Mouse (Mus musculus) megakaryocyte, embryonic 14.5 days (primary cell): ENCODE measurements around the gene Gtf2ird1. TPM values are rescaled to one million over a fixed set of nuclear protein-coding genes. Genes with fewer than 3 reads are reported as not detected.
"Not testable (repeated sequence)": the region's sequence is repeated elsewhere in the genome, so short reads cannot be mapped to it uniquely, and the experiment has no call there.

Experiments
- H3K27me3 ChIP-seq: replicated peaks from 2 replicates; pipeline ENCODE3; 2012; ENCODE audit warnings: inconsistent platforms
- H3K36me3 ChIP-seq: replicated peaks from 2 replicates; pipeline ENCODE3; 2012; ENCODE audit warnings: low read length, inconsistent platforms, mixed read lengths
- H3K4me1 ChIP-seq: 2 replicates; pipeline ENCODE4 v1.6.1; 2012; ENCODE audit warnings: inconsistent platforms
- H3K4me3 ChIP-seq: replicated peaks from 2 replicates; pipeline ENCODE3; 2012; ENCODE audit warnings: moderate library complexity, mild to moderate bottlenecking, inconsistent platforms
- H3K9me3 ChIP-seq: 2 replicates; pipeline ENCODE4 v1.6.1; 2012; ENCODE audit warnings: inconsistent platforms
- FLI1 ChIP-seq: IDR thresholded peaks from 2 replicates; pipeline ENCODE4 v1.6.1; 2012; ENCODE audit warnings: low read length, inconsistent platforms, mixed read lengths
- GATA1 ChIP-seq: IDR thresholded peaks from 3 replicates; pipeline ENCODE4 v1.6.1; 2012; ENCODE audit warnings: mixed read lengths, low read length, inconsistent platforms, borderline replicate concordance
- polyA plus RNA-seq: library from polyadenylated mRNA; stranded (reverse); fragments of >175 nt; gene quantifications from 2 replicates; pipeline ENCODE4 v1.2.3, GENCODE M21; 2012; ENCODE audit warnings: low replicate concordance; ENCODE audit not compliant: insufficient read depth

The Gtf2ird1 gene
- polyA plus RNA-seq, 1 experiment, result 32.1 TPM

DNA sequence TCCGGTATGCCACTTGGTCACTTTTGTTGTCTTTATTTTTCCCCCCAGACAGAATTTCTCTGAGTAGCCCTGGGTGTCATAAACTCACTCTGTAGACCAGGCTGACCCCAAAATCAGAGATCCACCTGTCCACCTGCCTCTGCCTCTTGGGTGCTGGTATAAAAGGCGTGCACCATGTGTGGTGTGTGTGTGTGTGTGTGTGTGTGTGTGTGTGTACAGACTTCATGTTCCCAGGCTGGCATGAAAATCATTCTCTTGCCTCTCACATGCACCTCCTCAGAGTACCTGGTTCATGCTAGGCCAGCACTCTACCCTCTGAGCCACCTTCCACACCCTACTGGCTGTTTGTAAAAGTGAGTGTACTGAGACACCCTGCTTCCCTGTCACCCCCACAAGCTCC lies 5.8 kb upstream of the Gtf2ird1 start:
- TF ChIP-seq FLI1 (no peak), GATA1 (no peak)
- Histone ChIP-seq H3K4me1 (peaks cover 13% of the 10 kb centered on the region), H3K36me3 (no peaks in the 10 kb centered on the region), H3K4me3 (no peak overlapping the region), H3K27me3 (peaks cover 11% of the 10 kb centered on the region), H3K9me3 (no peaks in the 10 kb centered on the region)

DNA sequence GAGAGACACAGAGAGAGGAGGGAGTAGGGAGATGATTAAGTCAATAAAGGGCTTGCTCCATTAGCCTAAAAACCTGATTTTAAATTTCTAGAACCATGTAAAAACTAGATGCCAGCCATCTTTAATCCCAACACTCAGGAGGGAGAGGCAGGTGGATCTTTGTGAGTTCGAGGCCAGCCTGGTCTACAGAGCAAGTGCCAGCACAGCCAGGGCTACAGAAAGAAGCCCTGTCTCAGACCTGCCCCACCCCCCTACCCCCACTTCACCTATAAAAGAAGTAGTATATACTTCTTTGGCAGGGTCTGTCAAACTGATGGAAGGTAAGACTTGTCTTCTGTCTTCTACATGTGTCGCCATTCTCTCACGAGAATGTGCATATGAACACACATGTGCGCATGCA lies 4.0 kb upstream of the Gtf2ird1 start:
- Histone ChIP-seq H3K27me3 (peaks cover 11% of the 10 kb centered on the region), H3K36me3 (no peaks in the 10 kb centered on the region), H3K4me1 (peaks cover 16% of the 10 kb centered on the region), H3K9me3 (no peaks in the 10 kb centered on the region), H3K4me3 (no peak overlapping the region)
- no peak for TF ChIP-seq FLI1
- TF ChIP-seq GATA1, result no peak

DNA sequence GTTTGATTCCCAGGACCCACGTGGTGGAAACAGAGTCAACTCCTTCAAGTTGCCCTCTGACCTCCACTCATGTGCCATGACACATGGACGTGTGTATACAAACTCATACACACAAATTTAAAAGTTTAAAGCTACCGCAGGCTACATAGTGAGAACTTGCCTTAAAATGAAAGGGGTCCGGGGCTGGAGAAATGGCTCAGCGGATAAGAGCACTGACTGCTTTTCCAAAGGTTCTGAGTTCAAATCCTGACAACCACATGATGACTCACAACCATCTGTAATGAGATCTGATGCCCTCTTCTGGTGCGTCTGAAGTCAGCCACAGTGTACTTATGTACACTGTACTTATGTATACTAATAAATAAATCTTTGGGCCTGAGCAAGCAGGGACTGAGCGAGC lies 2.6 kb upstream of the Gtf2ird1 start:
- TF ChIP-seq GATA1 (no peak), FLI1 (no peak)
- H3K36me3 ChIP-seq, result no peaks in the 10 kb centered on the region
- H3K9me3 ChIP-seq, result no peaks in the 10 kb centered on the region
- H3K4me3 ChIP-seq, result no peak overlapping the region
- H3K27me3 ChIP-seq, result peaks cover 11% of the 10 kb centered on the region
- H3K4me1 ChIP-seq, result peaks cover 31% of the 10 kb centered on the region

DNA sequence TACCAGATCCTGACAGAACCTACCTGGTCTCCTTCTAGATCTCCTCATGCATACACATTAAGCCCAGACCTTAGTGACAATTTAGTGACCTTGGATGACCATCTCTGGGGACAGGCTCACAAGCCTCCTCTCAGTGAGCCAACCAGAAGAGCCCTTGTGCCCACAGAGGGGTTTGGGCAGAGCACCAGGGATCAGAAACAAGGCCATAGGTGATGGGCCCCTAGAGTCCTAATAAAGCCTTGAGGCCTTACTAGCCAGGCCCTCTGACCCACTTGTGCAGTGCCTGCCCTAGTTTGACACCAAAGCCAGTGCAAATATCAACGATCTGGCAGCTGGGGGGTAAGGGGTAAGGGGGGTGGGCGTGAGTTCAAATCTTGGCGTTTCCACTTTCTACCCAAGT lies 1.9 kb upstream of the Gtf2ird1 start:
- TF ChIP-seq GATA1, result no peak
- TF ChIP-seq FLI1, result no peak
- Histone ChIP-seq H3K36me3 (no peaks in the 10 kb centered on the region), H3K9me3 (no peaks in the 10 kb centered on the region), H3K27me3 (peaks cover 11% of the 10 kb centered on the region), H3K4me3 (no peak overlapping the region), H3K4me1 (peaks cover 32% of the 10 kb centered on the region)

DNA sequence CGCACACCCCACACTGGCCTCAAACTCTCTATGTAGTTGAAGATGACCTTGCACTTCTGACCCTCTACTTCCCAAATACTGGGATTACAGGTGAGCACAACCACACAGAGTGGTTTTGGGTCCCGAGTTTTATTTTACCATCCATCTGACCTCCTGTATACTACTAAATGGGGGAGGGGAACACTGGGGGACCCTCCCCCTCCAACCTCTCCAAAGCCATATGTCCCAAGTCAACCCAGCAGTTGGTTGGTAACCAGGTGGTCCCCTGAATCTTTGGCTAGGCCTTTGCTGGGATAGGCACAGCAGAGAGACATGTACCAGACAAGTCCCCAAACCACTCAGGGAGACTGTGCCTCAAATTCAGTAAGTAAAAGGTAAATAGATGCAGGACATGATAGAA lies 855 bp upstream of the Gtf2ird1 start:
- TF ChIP-seq GATA1, result no peak
- no peak for TF ChIP-seq FLI1

DNA sequence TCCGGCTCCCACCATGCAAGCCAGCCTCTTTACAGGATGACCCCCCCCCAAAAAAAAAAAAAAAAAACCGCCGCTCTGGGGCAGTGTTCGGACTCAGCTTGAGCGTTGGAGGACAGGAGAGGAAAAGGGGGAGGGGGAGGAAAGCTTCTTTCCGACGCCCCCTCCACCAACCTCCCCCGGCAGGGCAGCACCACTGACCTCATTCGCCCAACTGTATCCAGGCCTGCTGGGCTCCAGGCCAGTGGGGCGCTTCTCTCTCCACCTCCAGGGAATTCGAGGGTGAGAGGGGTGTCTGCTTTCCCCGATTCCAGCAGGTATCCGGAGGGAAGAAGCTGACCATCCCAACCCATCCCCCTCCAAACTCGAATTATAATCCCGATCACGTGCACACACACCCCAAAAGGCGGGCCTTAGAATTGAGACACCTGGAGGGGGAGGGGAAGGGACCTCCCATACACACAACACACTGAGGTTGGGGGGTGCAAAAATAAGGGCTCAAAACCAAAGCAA lies 547 bp downstream of the Gtf2ird1 start:
- no peak for TF ChIP-seq GATA1
- TF ChIP-seq FLI1, result no peak
- H3K27me3 ChIP-seq, result peaks cover 4% of the 10 kb centered on the region
- peaks cover 32% of the 10 kb centered on the region for H3K4me1 ChIP-seq
- peaks cover 10% of the 10 kb centered on the region for H3K9me3 ChIP-seq
- H3K36me3 ChIP-seq, result peaks cover 7% of the 10 kb centered on the region
- peak overlapping the region; percentile 93 for H3K4me3 ChIP-seq

More for the DNA sequence above, 855 bp upstream of the Gtf2ird1 start:
- Histone ChIP-seq H3K27me3 (peaks cover 7% of the 10 kb centered on the region), H3K9me3 (no peaks in the 10 kb centered on the region), H3K4me3 (no peak overlapping the region), H3K4me1 (peaks cover 32% of the 10 kb centered on the region), H3K36me3 (no peaks in the 10 kb centered on the region)

DNA sequence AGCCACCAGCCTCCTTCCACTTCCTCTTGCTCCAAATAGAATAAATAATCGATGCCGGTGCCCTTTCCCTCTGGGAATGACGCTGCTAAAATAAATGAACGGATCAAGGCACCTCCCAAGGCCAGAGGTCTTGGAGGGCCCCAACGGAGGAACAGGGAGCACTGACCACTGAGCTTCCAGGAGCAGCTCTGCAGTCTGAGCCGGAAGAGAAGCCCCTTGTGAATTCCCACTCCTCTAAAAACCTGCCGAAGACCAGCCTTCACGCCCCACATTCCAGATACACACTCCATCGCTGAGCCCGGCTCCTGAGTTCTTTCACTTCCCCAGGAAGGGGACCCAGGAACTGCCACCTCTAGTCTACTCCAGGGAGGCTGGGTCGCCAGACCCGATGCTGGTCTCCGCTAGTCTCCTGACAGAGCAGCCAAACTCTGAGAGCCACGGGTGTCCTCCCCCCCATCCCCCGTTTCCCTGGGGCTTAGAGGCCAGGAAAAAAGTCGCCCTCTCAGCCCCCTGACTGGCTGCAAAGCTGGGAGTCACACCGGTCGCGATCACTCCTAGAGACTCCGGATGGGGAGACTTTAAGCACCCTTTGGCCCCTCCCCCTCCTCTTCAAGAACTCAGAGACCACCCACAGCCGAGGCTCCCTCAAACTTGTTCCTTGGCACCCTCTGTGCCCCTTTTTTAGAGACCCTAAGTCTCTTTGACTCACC lies 1.2 kb downstream of the Gtf2ird1 start:
- H3K4me1 ChIP-seq, result peaks cover 32% of the 10 kb centered on the region
- H3K4me3 ChIP-seq, result peak overlapping the region; percentile 93
- no peak for TF ChIP-seq GATA1
- no peak for TF ChIP-seq FLI1

DNA sequence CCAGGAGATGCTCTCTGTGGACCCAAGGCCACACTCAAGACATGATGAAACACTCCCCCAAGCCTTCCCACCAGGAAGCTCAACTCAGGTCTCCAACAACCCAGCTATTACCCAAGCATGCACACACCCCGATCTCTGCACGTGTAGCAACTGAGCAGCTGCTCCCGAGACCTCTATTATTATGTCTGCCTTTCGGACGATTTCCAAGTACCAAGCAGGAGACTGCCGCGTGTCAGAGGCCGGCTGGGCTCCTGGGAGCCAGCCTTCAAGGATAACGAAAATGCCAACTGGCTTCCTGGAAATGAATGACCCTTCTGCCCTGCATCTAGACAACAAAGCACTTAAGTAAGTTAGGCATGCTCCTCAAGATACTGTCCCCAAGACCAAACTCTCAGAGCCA lies 2.1 kb downstream of the Gtf2ird1 start:
- peaks cover 32% of the 10 kb centered on the region for H3K4me1 ChIP-seq
- TF ChIP-seq GATA1 (no peak), FLI1 (no peak)
- H3K9me3 ChIP-seq, result peaks cover 10% of the 10 kb centered on the region
- peaks cover 4% of the 10 kb centered on the region for H3K27me3 ChIP-seq
- H3K36me3 ChIP-seq, result peaks cover 7% of the 10 kb centered on the region
- no peak overlapping the region for H3K4me3 ChIP-seq

More for the DNA sequence above, 1.2 kb downstream of the Gtf2ird1 start:
- peaks cover 10% of the 10 kb centered on the region for H3K9me3 ChIP-seq
- H3K36me3 ChIP-seq, result peaks cover 7% of the 10 kb centered on the region
- peaks cover 4% of the 10 kb centered on the region for H3K27me3 ChIP-seq

DNA sequence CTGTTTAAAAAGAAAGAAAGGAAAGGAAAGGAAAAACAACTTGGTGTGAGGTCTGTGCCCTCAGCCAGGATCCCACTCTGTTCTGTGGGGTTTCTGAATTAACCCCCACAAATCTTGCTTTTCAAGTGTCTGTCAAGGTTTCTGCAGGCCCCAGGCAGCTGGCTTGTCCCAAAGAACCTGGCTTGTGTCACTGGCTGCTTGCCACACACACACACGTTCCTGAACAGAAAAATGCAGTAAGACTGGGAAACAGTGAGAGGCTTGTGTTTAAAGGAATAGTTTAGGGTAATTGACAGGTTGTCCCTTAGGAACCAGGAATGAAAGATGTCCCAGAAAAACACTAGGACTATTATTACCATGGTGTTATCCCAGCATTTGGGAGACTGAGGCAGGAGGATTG lies 2.9 kb downstream of the Gtf2ird1 start:
- TF ChIP-seq FLI1 (no peak), GATA1 (no peak)
- peaks cover 10% of the 10 kb centered on the region for H3K9me3 ChIP-seq
- peaks cover 30% of the 10 kb centered on the region for H3K4me1 ChIP-seq
- no peak overlapping the region for H3K4me3 ChIP-seq
- H3K27me3 ChIP-seq, result peaks cover 4% of the 10 kb centered on the region
- H3K36me3 ChIP-seq, result peaks cover 7% of the 10 kb centered on the region

DNA sequence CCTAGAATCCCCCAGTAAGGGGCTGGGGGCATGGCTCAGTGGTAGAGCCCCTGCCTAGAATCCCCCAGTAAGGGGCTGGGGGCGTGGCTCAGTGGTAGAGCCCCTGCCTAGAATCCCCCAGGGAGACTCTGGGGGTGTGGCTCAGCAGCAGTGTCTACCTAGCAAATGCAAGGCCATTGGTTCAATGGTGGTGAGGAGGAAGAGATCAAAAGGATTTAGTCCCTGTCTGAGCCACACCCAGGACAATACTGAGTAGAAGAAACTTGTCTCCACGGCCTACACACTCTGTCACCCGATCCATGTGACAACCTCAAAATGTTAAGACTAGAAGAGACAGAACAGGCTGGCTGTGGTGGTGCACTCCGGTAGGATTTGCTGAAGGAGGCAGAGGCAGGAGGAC lies 9.8 kb downstream of the Gtf2ird1 start:
- H3K27me3 ChIP-seq, H3K4me3 ChIP-seq: not testable (repeated sequence)
- Histone ChIP-seq H3K4me1 (peaks cover 13% of the 10 kb centered on the region), H3K9me3 (peaks cover 16% of the 10 kb centered on the region), H3K36me3 (peaks cover 16% of the 10 kb centered on the region)
